Mouse (Mus musculus): Measurements from ENCODE around the gene Fgfr2. TPM values are rescaled to one million over a fixed set of nuclear protein-coding genes. Genes with fewer than 3 reads are reported as not detected.

Gene Fgfr2
- total RNA-seq, 2 experiments from 2014 or later: 190 to 480 TPM

- DNase-seq: peak in 1 of 2 experiments; percentile 46
Observed at GRCm38 (mm10) chr7:130267099-130267498, 2856.1 kb downstream of the Fgfr2 start.

GRCm38 (mm10) chr7:130266166-130266490 lies 2857.0 kb downstream of the Fgfr2 start:
- peak; percentile 93 to 94 for DNase-seq

GRCm38 (mm10) chr7:130265319-130266165 lies 2857.6 kb downstream of the Fgfr2 start:
- peak; percentile 62 to 64 for DNase-seq

- peak; percentile 75 to 77 for DNase-seq
Observed at GRCm38 (mm10) chr7:130264616-130265318, 2858.4 kb downstream of the Fgfr2 start.

- DNase-seq: peak; percentile 52 to 64
Observed at GRCm38 (mm10) chr7:130263799-130264351, 2859.3 kb downstream of the Fgfr2 start.

GRCm38 (mm10) chr7:130263233-130263594 lies 2859.9 kb downstream of the Fgfr2 start:
- DNase-seq: no peak

GRCm38 (mm10) chr7:130262528-130263232 lies 2860.5 kb downstream of the Fgfr2 start:
- no peak for DNase-seq

- DNase-seq: peak; percentile 43 to 53
Observed at GRCm38 (mm10) chr7:130261684-130262527, 2861.2 kb downstream of the Fgfr2 start.

- peak; percentile 48 to 50 for DNase-seq
Observed at GRCm38 (mm10) chr7:130260905-130261683, 2862.1 kb downstream of the Fgfr2 start.

- DNase-seq: no peak
Observed at GRCm38 (mm10) chr7:130260060-130260459, 2863.1 kb downstream of the Fgfr2 start.

- DNase-seq: no peak
Observed at GRCm38 (mm10) chr7:130258704-130259295, 2864.3 kb downstream of the Fgfr2 start.

GRCm38 (mm10) chr7:130257991-130258703 lies 2865.0 kb downstream of the Fgfr2 start:
- no peak for DNase-seq

GRCm38 (mm10) chr7:130253264-130253663 lies 2869.9 kb downstream of the Fgfr2 start:
- DNase-seq: no peak

- DNase-seq: no peak
Observed at GRCm38 (mm10) chr7:130251936-130252523, 2871.1 kb downstream of the Fgfr2 start.

- no peak for DNase-seq
Observed at GRCm38 (mm10) chr7:130250994-130251393, 2872.2 kb downstream of the Fgfr2 start.

GRCm38 (mm10) chr7:130248403-130248802 lies 2874.7 kb downstream of the Fgfr2 start:
- DNase-seq: no peak

- no peak for DNase-seq
Observed at GRCm38 (mm10) chr7:130247831-130248230, 2875.3 kb downstream of the Fgfr2 start.

GRCm38 (mm10) chr7:130246483-130246882 lies 2876.7 kb downstream of the Fgfr2 start:
- no peak for DNase-seq

GRCm38 (mm10) chr7:130244545-130244944 lies 2878.6 kb downstream of the Fgfr2 start:
- DNase-seq: no peak

Measured in adrenal gland, postnatal 36 days (tissue).